Mouse (Mus musculus): ENCODE measurements at regions not wholly inside any gene's neighbourhood (a gene's known extent, or its start where the extent isn't known, plus 50 kb on each side); places are given as distances from the start of the nearest gene placed in this dataset.

DNA sequence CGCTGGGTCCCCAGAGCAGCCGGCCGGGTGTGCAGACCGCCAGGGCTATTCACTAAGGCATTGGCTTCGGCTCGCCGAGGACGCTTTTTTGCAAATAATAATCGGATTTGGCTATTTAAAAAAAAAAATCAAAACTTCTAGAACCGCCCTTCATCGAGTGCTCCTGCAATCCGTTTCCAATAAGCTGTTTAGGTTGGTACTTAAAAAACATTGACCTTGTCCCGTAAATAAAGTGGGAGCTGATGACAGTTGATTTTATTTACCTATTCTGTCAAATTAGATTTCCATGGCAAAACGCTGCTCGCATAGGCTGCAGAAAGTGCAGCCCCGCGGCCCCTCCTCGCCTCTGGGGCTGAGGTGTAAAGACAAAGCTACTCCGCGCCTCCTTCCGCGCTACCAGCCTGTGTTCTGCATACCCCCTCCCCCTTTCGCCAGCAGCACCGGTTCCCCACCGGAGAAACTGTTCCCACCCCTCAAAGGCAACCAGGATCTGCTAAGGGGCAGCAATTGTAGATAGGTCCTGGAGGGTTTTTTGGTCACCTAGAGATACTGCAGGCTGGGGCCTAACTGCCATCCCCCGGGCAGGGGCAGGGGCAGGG, 78.0 kb upstream of the Tbca start:
- TF ChIP-seq POLR2A (IDR thresholded peaks at IDR 0.05; ENCODE audit: insufficient read length, low read depth) (no peak), POLR2AphosphoS2 (IDR thresholded peaks at IDR 0.05; ENCODE audit: insufficient read length, low read depth) (no peak), TCF12 (IDR thresholded peaks at IDR 0.05; ENCODE audit: insufficient read depth, poor library complexity, severe bottlenecking) (no peak), TCF3 (IDR thresholded peaks at IDR 0.05; ENCODE audit: insufficient read length, low read depth) (no peak), E2F4 (IDR thresholded peaks at IDR 0.05; ENCODE audit: insufficient read depth) (no peak), CEBPB (IDR thresholded peaks at IDR 0.05; ENCODE audit: insufficient read depth, poor library complexity, severe bottlenecking) (no peak), MYOD1 (IDR thresholded peaks at IDR 0.05; ENCODE audit: control insufficient read depth in 1 of 3, insufficient read length in 2 of 3, low read depth in 2 of 3) (no peak), USF1 (IDR thresholded peaks at IDR 0.05; ENCODE audit: low read depth) (no peak), REST (IDR thresholded peaks at IDR 0.05; ENCODE audit: insufficient read depth, insufficient read length) (no peak)

Measured in myocyte (in vitro differentiated cells).